Mouse (Mus musculus): ENCODE measurements around the gene Fosl1. TPM values are rescaled to one million over a fixed set of nuclear protein-coding genes. Genes with fewer than 3 reads are reported as not detected.

Fosl1 gene
- total and polyA plus RNA-seq, 2 experiments from 2014 or later, result not detected

- no peak for DNase-seq (ENCODE audit: low spot score)
- Histone ChIP-seq H3K4me1 (ENCODE audit: insufficient read depth, low read length) (peaks cover 7% of the 10 kb centered on the region), H3K27me3 (ENCODE audit: insufficient read depth, low read length) (no peaks in the 10 kb centered on the region), H3K27ac (peak overlapping the region; percentile 72), H3K4me2 (ENCODE audit: low read depth, low read length) (peak overlapping the region; percentile 97), H3K36me3 (ENCODE audit: insufficient read depth, low read length) (no peaks in the 10 kb centered on the region; the same call in 1 of the 2 replicates), H3K9me3 (ENCODE audit: low read length) (no peaks in the 10 kb centered on the region), H3K9ac (replicated peaks; ENCODE audit: low read length) (peak overlapping the region; percentile 78), H3K4me3 (ENCODE audit: low read length) (peak overlapping the region; percentile 57)
- 10% methylated on average over 12 of the region's 13 CpGs for WGBS
- peak; percentile 33; the same call in 1 of the 2 replicates for ATAC-seq
- no peak for TF ChIP-seq CTCF (IDR thresholded peaks at IDR 0.05; ENCODE audit: low read depth)
Measured at GRCm38 (mm10) chr19:5475069-5475714, 27.8 kb downstream of the Fosl1 start.

- Histone ChIP-seq H3K4me1 (ENCODE audit: insufficient read depth, low read length) (peaks cover 7% of the 10 kb centered on the region), H3K4me3 (ENCODE audit: low read length) (no peak overlapping the region), H3K9ac (replicated peaks; ENCODE audit: low read length) (no peak overlapping the region), H3K4me2 (ENCODE audit: low read depth, low read length) (no peak overlapping the region), H3K27me3 (ENCODE audit: insufficient read depth, low read length) (no peaks in the 10 kb centered on the region), H3K9me3 (ENCODE audit: low read length) (no peaks in the 10 kb centered on the region), H3K36me3 (ENCODE audit: insufficient read depth, low read length) (peaks cover under 1% of the 10 kb centered on the region; the same call in 1 of the 2 replicates), H3K27ac (no peak overlapping the region)
- 83% methylated on average over 10 of the region's 10 CpGs for WGBS
- no peak for TF ChIP-seq CTCF (IDR thresholded peaks at IDR 0.05; ENCODE audit: low read depth)
- ATAC-seq (no peak), DNase-seq (ENCODE audit: low spot score) (no peak)
Measured at GRCm38 (mm10) chr19:5477004-5477667, 29.8 kb downstream of the Fosl1 start.

- 89% methylated on average over 18 of the region's 18 CpGs for WGBS
- H3K27me3 ChIP-seq (ENCODE audit: insufficient read depth, low read length), result no peaks in the 10 kb centered on the region
- DNase-seq (ENCODE audit: low spot score) (no peak), ATAC-seq (no peak)
- H3K4me1 ChIP-seq (ENCODE audit: insufficient read depth, low read length), result peaks cover 7% of the 10 kb centered on the region
- H3K9ac ChIP-seq (replicated peaks; ENCODE audit: low read length), result no peak overlapping the region
- H3K9me3 ChIP-seq (ENCODE audit: low read length), result no peaks in the 10 kb centered on the region
- TF ChIP-seq CTCF (IDR thresholded peaks at IDR 0.05; ENCODE audit: low read depth), result no peak
- H3K4me3 ChIP-seq (ENCODE audit: low read length), result no peak overlapping the region
- peaks cover 7% of the 10 kb centered on the region for H3K36me3 ChIP-seq (ENCODE audit: insufficient read depth, low read length)
- H3K4me2 ChIP-seq (ENCODE audit: low read depth, low read length), result no peak overlapping the region
- no peak overlapping the region for H3K27ac ChIP-seq
Measured at GRCm38 (mm10) chr19:5477668-5478300, 30.4 kb downstream of the Fosl1 start.

- 89% methylated on average over 10 of the region's 10 CpGs for WGBS
- Histone ChIP-seq H3K4me2 (ENCODE audit: low read depth, low read length) (no peak overlapping the region), H3K36me3 (ENCODE audit: insufficient read depth, low read length) (peaks cover 22% of the 10 kb centered on the region), H3K9me3 (ENCODE audit: low read length) (no peaks in the 10 kb centered on the region), H3K4me3 (ENCODE audit: low read length) (no peak overlapping the region), H3K9ac (replicated peaks; ENCODE audit: low read length) (no peak overlapping the region), H3K4me1 (ENCODE audit: insufficient read depth, low read length) (peaks cover 7% of the 10 kb centered on the region), H3K27ac (no peak overlapping the region), H3K27me3 (ENCODE audit: insufficient read depth, low read length) (no peaks in the 10 kb centered on the region)
- DNase-seq (ENCODE audit: low spot score) (no peak), ATAC-seq (no peak)
- TF ChIP-seq CTCF (IDR thresholded peaks at IDR 0.05; ENCODE audit: low read depth), result no peak
Measured at GRCm38 (mm10) chr19:5480016-5480415, 32.7 kb downstream of the Fosl1 start.

GRCm38 (mm10) chr19:5481398-5481797 is 34.1 kb downstream of the Fosl1 start:
- ATAC-seq (no peak), DNase-seq (ENCODE audit: low spot score) (no peak)
- Histone ChIP-seq H3K4me3 (ENCODE audit: low read length) (no peak overlapping the region), H3K4me1 (ENCODE audit: insufficient read depth, low read length) (no peaks in the 10 kb centered on the region), H3K36me3 (ENCODE audit: insufficient read depth, low read length) (peaks cover 31% of the 10 kb centered on the region), H3K9me3 (ENCODE audit: low read length) (no peaks in the 10 kb centered on the region), H3K27ac (no peak overlapping the region), H3K4me2 (ENCODE audit: low read depth, low read length) (no peak overlapping the region), H3K27me3 (ENCODE audit: insufficient read depth, low read length) (no peaks in the 10 kb centered on the region), H3K9ac (replicated peaks; ENCODE audit: low read length) (no peak overlapping the region)
- TF ChIP-seq CTCF (IDR thresholded peaks at IDR 0.05; ENCODE audit: low read depth), result no peak
- WGBS, result 92% methylated on average over 10 of the region's 10 CpGs

- Histone ChIP-seq H3K9ac (replicated peaks; ENCODE audit: low read length) (no peak overlapping the region), H3K27ac (no peak overlapping the region), H3K4me1 (ENCODE audit: insufficient read depth, low read length) (no peaks in the 10 kb centered on the region), H3K9me3 (ENCODE audit: low read length) (no peaks in the 10 kb centered on the region), H3K36me3 (ENCODE audit: insufficient read depth, low read length) (peaks cover 31% of the 10 kb centered on the region), H3K27me3 (ENCODE audit: insufficient read depth, low read length) (no peaks in the 10 kb centered on the region), H3K4me3 (ENCODE audit: low read length) (no peak overlapping the region), H3K4me2 (ENCODE audit: low read depth, low read length) (no peak overlapping the region)
- DNase-seq (ENCODE audit: low spot score) (no peak), ATAC-seq (no peak)
- 94% methylated on average over 19 of the region's 19 CpGs for WGBS
- TF ChIP-seq CTCF (IDR thresholded peaks at IDR 0.05; ENCODE audit: low read depth), result no peak
Measured at GRCm38 (mm10) chr19:5483386-5484359, 36.3 kb downstream of the Fosl1 start.
